Mouse (Mus musculus): Measurements from ENCODE around the gene Ndufa8.

The Ndufa8 gene

DNA sequence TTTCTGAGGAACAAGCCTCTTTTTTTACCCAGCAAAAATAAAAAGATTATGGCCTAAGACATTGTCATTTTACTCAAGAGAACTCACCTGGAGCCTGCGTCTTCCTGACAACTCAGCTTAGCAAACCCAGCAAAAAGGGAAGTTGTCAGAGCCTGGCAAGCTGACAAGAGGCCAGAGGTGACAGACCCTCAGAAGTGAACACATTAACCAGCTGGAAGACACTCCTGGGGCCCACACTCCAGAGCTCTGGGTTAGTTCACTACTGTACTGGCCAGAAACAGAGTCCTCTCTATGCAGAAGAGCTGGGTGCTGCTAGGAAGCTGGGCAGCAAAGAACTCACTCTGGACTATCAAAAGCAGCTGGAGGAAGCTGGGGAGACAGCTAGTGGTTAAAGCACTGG lies 8.3 kb downstream of the Ndufa8 start:
- no peak for DNase-seq

DNA sequence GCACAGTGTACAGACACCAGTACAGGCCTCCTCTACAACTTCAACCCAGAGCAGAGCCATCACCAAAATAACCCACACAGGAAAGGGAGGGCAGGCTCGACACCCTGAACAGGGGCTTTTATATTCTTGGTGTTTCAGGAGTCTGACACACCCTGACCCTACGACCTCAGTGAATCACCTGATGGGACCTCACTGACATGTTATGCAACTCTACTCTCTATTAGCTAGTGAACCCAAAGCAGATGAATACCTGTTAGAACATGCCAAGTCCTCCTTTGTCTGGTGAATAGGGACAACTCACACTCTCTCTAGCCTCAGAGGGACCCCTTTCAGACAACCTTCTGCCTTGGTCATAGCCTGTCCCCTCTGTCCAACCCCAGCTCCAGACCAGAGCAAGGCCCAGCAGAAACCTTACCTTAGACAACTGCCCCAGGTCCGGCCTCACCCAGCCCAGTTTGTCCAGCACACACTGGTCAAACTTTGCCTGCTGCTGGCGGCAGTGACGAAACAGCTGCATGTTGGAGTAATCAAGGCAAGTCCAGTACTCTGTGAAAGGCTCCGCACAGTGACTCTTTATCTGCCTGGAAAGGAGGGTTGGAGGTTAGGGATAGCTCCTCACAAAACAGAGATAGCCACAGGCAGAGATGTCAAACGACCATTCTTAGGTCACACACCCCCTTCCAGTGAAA lies 9.8 kb downstream of the Ndufa8 start:
- DNase-seq = no peak

DNA sequence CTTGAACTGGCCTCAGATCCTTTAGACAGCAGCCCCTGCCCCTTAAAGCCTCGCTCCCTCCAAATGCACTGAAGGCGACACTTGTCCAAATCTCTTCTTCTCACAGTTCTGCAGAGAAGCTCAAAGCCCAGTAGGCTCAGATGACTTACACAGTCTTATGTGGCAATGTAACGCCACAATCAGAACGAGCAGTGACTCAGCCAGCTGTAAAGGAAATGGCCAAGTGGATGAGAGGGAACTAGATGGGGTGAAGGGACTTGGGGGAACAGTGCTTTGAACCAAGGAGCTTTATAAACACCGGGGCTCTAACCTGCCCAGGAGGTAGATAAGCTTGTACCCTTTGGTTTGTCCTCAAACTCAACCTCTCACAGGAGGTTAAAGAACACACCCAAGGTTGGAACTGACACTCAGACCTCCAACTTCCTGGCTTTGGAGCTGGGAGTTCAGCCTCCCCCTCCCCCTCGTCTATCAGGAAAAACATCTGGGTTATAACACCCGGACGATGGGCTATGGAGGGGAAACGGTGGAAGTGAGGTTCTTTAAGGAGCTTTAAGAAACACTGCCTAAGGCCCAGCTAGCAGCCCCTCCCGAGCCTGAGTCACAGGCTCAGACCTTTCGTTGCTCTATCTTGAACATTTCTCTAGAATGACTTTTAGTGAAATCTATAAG lies 13.7 kb downstream of the Ndufa8 start:
- DNase-seq = no peak

DNA sequence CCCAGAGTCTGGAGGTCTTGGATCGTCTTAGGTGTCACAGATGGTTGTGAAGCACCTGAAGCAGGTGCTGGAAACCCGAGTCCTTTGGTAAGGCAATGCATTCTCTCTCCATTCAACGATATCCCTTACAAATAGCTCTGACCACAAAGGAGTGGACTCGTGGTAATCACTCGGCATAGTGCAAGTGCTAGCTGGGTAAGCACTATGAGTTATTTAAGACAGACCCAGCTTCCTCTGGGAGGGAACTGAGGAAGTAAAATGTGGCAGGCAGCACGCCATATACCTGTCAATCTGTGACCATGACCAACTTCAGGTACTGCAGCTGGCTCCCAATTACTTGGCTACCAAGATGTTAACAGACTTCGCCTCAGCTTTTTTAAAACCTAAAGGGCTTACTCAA lies 14.3 kb downstream of the Ndufa8 start:
- DNase-seq = no peak

DNA sequence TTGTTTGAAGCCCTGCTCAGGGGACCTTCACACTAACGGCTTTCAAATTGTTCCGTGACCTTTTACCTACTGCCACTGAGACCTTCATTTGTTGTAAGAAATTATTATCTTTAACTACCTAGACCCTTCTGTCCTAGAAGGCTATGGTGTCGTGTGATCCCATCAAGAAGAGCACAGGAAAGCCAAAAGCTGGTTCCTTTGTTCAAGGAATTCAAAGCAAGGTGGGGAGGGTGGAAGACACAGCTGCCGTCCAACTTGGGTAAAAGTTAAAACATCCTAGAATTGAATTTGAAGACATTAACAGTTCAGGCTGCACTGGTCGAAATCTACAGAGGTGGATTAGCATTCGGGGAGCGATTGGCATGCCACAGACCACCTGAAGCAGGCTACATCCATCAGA lies 15.2 kb downstream of the Ndufa8 start:
- no peak for DNase-seq

DNA sequence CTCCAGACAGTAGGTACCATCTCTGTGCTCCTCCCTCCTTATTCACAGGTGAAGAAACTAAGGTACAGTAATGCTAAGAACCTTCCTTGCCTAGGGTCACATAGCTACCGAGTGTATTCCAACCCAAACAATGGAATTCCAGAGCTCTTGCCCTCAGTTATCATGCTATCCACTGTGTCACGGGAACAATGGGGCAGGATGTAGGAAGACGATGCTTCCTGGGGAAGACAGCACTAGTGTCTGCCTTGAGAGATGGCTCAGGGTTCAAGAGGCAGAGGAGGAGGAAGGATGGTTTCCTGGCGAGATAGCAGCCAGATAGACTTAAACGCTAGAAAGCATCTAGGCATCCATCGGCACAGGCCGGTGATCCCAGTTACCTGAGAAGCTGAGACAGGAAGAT lies 16.3 kb downstream of the Ndufa8 start:
- DNase-seq = no peak

DNA sequence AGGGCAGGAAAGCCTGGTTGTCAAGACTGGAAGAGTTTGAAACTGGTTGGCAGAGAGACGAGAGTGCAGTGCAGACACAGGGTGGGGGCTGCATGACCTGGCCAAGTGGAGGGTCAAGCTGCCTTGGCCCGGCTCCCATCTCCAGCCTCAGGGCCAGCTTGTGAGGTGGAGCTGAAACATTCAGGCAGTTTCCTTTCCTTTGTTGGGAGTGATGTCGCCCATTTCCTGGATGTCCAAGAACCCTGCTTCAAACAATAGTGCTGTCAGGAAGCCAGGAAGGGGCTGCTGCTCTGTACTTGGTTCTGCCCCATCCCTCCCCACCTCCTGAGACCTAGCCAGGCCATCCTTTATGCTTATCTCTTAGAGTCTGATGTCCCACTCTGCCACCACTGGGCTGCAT lies 25.9 kb downstream of the Ndufa8 start:
- DNase-seq = peak; percentile 78 to 83

DNA sequence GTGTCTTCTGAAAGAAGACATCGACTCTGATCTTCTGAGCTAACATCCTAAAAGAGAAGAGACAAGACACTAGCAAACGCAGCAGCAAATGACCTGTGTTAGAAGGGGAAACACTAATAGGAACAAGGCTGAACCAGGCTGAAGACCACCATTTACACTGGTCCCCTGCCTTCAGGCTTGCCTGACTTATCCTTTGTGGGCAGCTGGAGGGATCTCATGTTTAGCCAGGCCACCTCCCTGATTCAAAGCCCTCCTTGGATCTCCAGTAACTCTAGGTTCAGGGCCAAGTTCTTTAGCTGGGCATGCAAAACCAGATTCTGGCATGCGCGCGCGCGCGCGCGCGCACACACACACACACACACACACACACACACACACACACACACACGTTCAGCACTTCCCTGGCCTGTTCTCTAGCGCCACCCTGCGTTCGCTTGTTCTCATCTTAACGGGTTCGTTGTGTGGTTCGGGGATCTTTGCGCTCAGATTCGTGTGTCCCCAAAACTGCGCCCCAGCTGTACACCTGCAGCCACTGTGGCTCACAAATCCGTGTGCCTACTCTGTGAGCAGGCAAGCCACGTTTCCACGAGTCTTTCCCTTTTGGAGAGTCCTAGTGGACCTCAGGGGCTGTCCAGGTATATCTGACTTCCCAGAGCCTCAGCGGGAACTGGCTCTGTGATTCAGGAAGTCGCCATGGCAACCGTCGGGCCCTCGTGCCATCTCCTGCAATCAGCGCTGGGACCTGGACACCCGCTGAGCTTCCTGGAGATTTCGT lies 27.6 kb downstream of the Ndufa8 start:
- peak; percentile 48 to 65 for DNase-seq

DNA sequence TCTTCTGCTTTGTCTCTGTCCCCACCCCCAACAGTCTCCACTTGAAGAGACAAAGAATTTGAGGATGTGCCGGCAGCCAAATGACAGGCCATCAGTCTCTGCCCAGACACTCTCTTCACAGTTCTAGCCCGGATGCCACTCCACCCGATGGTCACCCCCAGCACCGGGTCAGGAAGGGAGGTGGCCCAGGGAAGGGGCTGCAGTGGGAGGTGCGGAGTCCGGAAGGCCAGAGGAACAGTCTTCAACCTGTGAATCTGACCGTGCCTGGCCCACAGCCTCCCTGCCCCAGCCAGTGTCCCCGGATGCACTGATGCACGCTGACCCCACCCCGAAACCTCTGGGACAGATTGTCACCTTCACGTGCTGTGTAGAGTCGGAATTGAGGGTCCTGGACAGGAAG lies 36.2 kb downstream of the Ndufa8 start:
- peak; percentile 50 to 66 for DNase-seq

DNA sequence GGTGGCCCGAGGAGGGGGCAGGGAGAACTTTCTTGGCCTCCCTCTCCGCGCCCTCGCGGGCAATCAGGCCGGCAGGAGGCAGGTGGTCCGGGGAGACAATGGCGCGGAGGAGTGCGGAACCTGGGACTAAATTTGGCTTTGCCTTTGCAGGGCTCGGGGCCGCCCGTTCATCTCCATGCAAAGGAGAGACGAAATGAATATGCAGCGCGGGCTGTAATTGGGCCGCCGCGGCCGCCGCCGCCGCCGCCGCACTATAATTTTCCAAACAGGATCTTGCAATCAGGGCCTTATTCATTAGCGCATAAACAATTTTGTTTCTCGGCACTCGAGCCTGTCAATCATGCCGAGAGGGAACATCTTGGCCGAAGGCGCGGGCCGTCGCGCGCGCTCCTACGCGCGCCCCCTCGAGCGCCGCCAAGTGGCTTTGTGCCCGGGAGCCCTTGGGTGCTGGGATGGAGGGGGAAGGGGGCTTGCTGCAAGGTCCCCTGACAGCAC lies 37.8 kb downstream of the Ndufa8 start:
- peak; percentile 16 to 30 for DNase-seq

DNA sequence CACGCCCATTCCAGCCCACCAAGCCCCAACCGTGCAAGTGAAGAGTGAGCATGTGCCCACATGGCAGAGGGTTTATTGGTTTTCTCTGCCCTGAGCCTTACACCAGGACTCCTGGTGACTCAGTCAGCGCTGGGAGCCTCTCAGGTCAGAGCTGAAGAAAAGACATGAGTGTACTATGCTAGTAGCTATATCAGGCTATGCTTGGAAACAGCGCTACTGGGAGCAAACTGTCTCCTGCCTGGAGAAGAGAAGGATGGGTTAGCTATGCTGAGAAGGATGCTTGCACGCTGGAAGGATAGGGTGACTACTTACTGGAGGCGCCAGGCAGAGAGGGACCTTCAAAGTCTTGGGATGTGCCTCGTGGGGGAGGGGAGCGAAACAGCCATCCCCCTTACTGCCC lies 38.6 kb downstream of the Ndufa8 start:
- DNase-seq = no peak

DNA sequence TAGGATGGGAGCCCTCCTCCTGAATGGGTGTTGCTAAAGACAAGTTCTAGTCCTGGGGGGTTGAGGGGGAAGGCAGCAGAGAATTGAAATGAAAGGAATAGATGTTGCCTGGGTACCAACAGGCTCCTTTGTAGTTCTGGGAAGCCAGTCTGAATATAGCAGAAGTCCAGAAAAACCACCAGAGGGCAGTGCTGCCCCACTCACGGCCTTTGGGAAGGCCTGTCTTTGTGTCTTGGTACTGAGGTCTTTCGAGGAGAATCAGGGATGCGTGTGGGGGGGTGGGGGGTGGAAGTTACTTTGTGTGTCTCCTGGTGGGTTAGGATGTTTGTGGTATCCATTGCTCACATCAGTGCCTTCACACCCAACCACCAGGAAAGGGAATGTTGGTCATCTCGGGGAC lies 39.8 kb downstream of the Ndufa8 start:
- DNase-seq = peak; percentile 36 to 67

DNA sequence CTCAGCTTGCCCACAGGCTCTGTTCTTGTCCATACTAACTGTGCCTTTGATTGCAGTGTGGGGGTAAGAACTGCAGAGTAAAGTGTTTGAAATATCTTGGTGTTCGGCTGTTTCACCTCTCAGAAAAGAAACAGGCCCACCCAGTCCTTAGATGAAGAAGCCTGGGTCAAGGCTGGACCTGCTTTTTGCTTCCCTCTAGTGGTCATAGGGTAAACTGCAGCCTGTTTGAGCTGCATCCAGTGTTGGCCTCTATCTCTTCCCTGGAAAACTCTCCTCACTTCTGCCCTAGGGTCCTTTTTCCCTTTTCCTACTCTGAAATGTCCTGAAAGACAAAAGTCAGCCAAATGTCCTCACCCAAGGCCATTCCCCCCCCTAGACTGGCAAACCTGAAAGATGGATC lies 41.1 kb downstream of the Ndufa8 start:
- peak in 1 of 2 experiments; percentile 38 for DNase-seq

DNA sequence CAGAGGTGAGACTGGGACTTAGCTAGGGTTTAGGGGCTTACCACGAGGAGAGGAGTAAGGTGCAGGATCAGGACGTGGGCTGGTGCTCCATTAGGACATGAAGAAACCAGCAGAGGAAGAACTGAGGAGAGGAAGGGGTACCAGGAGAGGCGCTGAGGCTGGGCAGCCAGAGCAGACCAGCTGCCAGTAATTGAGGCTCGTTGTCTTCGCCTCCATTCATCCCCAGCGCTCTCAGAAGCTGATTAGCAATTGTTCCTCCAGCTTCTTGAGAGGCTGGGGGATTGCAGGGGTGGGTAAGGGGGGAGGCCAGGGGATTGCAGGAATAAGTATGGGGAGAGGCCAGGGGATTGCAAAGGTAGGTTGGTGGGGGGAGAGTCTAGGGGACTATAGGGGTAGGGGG lies 47.0 kb downstream of the Ndufa8 start:
- no peak for DNase-seq

DNA sequence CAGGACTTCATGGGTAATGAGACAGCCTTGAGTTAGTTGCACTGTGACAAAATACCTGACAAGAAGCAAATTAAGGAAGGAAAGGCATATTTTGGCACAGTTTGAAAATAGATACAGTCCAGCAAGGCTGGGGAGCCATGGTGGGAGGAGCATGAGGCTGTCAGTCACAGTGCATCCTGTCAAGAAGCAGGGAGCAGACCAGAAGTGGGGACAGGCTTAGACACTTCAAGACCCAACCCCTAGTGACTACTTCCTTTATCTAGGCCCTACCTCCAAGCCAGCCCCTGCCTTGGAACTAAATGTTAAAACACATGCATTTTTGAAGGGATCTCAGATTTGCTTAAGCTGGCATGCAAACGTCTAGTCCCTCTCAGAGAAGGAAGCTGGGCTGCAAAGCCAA lies 48.8 kb downstream of the Ndufa8 start:
- DNase-seq = no peak

DNA sequence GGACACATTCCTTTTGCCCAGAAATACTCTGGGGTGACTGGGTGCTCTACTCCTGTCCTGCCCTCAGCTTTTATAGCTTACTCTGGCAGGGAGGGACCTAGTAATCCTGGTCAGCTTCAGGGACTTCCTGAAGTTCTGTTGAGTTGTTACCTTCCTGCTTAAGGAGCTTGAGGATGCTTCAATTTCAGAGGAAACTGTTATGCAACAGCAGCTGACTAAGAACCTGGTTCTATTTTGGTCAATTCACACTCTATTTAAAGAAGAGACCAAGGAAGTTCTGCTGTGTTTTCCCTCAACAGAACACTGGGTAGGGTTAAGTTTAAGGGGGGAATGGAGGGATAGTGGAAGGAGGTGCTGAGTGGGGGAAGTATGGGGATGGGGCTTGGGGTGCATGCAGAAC lies 50.0 kb downstream of the Ndufa8 start:
- no peak for DNase-seq

DNA sequence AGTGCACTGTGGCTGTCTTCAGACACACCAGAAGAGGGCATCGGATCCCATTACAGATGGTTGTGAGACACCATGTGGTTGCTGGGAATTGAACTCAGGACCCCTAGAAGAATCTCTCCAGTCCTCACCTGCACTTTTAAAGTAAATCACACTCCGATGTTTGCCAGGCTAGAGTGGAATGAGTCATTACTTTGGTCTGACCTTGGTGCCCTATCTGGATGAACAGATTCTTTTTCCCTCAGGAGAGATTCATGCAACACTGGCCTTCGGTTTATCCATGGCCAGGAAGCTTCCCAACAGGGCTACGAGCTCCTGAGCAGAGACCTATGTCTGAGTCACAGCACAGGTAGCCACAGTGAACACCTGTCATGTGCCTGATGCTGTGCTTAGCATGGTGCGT lies 50.8 kb downstream of the Ndufa8 start:
- no peak for DNase-seq

DNA sequence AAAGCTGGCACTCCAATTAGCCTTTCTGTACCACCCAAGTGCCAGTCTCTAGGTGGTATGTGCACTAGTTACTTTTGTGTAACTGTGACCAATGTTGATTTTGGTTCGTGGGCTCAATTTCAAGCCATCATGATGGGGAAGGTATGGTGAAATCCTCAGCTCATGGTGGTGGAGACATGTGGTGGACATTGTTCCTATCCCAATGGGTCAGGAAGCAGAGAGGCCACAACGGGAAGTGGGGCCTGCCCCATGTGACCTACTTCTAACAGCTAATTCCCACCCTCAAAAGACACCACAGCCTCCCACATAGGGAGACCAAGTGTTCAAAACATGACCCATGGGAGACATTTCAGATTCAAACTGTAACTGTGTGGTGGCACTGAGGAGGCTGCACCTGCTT lies 52.5 kb downstream of the Ndufa8 start:
- no peak for DNase-seq

DNA sequence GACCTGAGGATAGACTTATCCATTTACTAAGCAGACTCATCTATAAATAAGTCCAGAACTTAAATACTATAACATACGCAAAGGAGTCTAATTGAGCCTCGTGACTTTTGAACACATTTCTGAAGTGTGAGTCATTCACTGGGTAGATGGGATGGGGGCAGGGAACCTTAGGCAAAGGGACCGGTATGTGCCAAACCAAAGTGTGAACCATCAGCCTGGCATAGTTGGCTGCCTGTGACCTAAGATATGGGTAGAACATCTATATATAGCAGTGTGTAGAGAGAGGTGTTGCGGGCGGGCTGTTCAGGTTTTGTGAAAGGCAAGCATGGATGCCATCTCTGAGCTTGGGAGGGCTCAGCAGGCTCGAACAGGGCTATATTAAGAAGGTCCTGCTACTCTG lies 54.9 kb downstream of the Ndufa8 start:
- DNase-seq = peak in 1 of 2 experiments; percentile 13

DNA sequence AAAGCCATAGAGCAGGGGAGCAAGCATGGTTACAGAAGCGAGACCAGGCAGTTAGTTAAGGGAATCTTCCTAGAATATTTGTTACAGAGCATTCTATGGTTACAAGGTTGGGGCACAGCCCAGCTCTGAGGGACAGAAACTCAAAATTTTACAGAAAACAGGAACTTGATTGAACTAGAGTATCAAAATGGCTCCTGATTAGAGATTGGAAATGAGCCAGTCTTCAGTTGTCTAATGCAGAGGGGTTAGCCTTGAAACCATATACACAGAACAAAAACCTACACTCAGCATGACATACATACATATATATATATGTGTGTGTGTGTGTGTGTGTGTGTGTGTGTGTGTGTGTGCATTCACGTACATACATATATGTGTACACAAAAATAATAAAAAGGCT lies 55.7 kb downstream of the Ndufa8 start:
- DNase-seq = no peak

DNA sequence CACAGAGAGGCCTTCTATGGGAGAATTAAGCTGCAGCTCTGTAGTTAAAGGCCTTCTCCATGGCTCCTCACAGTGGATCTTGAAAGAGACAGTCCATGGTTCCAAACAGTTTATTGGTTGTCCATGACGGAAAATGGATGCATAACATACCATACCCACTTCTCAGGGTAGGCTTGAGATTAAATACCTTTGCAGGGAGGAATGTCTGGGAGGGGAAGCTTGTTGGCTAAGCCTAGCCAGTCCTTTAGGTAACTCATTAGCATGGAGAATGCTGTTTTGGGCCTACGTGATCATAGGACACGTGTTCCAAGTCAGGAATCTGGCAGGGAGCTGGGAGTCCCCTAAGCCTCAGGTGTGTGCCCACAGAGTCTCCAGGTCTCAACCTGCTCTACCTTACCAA lies 56.9 kb downstream of the Ndufa8 start:
- DNase-seq = no peak
